Mouse (Mus musculus): ENCODE data around the gene Gm8138.
"Not testable (repeated sequence)": the region's sequence is repeated elsewhere in the genome, so short reads cannot be mapped to it uniquely, and the experiment has no call there.

The Gm8138 gene

GRCm38 (mm10) chr14:43416250-43416649 lies at the start of gene Gm8138:
Gene Gm8138, minus strand, starts transcription at chr14:43416350.
- not testable (repeated sequence) for DNase-seq (ENCODE audit: low spot score)

- DNase-seq (ENCODE audit: low spot score) = not testable (repeated sequence)
Measured at GRCm38 (mm10) chr14:43361713-43362112, 54.4 kb downstream of the Gm8138 start.

Measured in spleen, adult 12 weeks (tissue).